Mouse (Mus musculus) spleen, postnatal 4 days (tissue): ENCODE results near the gene Ecel1.

Source experiments
- DNase-seq, 2 experiments: peaks; one replicate each; pipeline ENCODE4 v3.0.0; 2022; ENCODE audit warnings: low spot score in 2 of 2

Ecel1 gene

DNA sequence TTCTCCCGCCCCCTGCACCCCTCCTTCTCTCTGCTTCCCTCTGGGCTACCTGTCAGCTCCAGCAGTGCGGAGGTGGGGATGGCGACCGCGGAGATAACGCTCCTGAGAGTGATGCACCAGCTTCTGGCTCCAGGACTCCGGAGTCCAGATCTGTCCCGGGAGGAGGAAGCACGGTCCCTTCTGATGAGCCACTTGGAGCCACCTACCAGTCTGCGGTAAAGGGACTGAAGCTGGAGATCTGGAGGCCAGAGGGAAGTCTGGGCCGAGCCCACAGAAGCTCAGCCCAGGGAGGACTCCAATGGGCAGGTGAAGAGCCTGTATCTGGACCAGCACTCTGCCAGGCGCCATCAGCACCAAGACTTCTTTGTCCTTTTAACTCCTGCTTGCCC is at the start of gene Ecel1:
Gene Ecel1, minus strand, starts transcription at position 323 of the 389 bp plus-strand sequence.
- no peak for DNase-seq

DNA sequence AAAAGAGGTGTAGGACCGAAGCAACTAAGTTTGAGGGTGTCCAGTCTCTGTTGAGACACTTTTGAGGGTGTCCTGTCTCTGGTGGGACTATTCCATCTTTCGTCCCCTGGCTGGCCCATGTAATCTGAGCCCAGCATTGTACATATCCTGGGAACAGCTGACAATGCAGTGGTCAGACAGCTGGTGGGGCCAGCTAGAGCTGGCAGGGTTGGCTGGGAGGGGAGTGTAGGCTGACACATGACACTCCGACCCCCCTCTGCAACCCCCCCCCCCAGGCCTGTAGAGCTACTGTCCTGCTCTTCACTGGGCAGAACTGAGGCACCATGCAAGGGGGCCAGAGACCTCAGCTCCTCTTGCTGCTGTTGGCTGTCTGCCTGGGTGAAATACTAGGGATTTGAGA is 49.2 kb upstream of the Ecel1 start:
- DNase-seq: no peak

DNA sequence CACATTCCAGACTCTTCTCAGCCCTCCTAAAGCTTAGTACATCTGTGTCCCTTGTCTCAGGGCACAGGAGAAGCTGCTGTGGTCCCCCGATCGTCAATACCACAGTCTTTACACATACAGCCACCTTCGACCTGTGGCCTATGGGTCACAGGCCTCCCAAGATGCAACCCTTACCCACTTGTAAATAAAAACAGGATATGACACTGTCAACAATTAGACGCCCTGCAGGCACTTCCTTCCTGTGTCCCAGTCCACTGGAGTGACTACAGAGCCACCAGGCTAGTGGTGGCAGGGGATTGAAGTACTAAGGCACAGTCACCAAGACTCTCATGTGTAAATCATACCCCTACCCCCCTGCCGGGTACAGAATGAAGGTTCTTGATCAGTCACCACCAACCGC is 48.7 kb upstream of the Ecel1 start:
- DNase-seq: no peak

DNA sequence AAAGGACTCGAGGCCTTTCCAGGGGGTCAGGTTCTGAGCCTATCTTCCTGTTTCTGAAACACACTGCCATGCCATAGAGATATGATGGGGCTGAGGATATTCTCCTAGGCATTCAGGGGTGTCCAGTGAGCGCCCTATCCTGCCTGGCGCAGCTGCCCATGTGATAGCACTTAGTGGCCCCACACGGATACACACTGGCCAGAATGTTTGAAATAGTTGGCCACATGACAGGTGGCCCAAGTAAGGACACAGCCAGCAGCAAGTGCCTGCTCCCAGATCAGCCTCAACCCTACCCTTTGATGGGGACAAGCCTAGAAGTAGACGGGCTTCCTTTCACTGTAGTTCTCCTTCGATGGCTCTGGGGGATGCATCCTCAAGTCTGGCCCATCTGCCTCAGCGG is 48.1 kb upstream of the Ecel1 start, which contains the start of gene Chrng:
Gene Chrng, plus strand, starts transcription at position 193 of the 400 bp plus-strand sequence.
- no peak for DNase-seq

DNA sequence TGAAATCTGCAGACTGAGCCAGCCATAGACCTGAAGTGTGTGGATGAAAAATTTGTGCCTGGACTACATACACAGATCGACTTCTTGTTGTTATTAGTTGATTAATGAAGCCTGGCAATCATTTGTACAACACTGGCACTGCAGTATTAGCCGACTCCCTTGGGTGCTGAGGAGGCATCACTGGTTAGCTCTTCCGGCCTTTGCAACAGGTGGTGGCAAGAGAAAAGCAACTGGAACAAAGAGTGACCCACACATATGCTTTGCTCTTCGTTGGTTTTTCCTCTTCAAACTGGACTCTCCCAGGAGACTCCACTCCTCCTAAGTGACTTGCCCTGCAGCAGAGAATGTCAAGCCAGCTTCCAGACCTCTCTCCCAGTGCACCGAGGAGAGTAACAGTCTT is 47.5 kb upstream of the Ecel1 start:
- DNase-seq: no peak

DNA sequence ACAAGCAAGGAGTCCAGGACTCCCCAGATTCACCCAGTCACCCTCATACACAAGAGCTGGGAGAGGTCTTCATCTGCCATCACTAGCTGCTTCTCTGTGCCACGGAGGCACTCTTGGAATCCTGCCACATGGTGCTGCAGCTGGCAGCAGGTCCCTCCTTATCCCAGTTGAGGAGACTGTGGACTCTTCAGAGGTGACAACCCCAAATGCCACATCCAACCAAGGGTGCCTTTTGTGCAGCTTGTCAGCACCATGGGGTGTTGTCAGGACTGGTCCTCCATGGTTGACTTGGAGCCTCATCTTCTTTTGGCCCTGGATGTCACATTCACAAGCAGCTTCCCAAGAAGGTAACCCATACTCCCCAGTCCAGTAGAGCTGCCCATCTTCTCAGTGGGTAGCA is 45.5 kb upstream of the Ecel1 start:
- DNase-seq: no peak

DNA sequence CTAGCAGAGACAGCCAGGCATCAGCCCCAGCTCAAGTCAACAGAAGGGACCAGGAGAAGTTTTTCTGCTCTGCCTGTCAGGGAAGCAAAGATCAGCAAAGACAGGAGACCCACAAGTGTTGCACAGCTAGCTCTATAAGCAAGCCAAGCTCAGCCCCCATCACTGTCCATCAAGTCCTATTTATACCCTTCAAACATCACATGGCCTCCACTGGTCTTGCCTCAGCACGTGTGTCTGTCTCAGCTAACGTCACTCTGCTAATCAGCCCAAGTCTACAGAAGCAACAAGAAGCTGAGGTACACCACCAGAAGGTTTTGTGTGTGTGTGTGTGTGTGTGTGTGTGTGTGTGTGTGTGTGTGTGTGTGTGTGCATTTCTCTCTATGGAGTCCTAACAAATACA is 44.5 kb upstream of the Ecel1 start:
- DNase-seq: no peak

DNA sequence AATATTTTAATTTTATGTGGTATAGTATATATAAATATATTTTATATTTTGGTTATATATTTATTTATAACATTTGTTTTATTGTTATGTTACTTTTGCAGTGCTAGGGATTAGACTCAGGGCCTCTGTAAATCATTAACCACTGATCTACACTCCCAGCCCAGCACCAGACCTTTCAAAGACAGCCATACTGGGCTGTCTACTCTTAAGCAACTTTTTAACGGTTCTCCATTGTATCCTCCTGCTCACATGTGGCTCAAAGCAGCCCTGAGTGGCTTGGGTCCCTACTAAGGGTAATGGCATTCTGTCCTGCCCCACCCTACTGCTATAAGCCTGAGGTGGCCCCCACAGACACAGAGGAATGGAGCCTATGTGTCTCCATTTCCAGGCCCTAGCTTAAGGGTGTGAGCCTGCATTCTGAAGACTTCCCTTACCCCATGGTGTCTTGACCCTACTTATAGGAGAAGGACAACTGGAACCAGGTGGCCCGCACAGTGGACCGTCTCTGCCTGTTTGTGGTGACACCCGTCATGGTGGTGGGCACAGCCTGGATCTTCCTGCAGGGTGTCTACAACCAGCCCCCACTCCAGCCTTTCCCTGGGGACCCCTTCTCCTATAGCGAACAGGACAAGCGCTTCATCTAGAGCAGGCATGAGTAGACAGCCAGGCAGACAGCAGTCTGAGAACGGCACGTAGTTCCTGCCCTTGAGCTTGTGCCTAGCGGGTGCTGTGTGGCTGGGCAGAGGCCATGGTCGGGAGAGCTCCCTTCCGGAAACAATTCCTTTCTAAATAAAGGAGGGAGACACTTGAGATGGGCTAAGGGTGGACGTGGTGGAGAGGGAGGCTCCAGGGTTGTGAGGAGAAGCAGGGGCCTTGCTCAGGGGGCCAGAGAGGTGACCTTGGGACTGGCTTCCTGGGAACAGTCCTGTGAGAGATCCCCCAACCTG is 42.1 kb upstream of the Ecel1 start:
- DNase-seq: no peak

DNA sequence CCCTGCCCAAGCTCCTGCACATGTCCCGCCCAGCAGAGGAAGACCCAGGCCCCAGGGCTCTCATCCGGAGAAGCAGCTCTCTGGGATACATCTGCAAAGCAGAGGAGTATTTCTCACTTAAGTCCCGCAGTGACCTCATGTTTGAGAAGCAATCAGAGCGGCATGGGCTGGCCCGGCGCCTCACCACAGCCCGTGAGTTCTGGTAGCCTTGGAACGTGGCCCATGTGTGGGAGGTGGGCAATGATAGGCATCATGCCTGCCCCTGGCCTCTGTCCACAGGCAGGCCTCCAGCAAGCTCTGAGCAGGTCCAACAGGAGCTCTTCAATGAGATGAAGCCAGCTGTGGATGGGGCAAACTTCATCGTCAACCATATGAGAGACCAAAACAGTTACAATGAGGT is 41.0 kb upstream of the Ecel1 start:
- DNase-seq: no peak

DNA sequence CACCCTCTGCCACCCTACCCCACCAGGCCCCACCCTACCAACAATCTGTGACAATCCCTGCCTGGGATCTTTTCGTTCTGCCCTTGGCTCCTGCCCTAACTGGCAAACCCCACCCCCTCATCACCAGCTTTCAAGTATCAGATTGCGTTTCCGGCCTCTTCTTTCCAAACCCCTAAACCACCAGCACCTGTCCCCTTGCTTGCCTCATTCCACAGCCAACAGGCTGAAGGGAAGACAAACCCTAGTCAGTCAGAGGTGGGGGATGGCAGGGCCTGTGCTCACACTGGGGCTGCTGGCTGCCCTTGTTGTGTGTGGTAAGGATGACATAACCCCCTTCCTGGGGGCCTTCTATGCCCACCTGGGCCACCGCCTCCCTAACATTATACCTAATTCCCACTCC is 34.1 kb upstream of the Ecel1 start, which contains the start of gene Chrnd:
Gene Chrnd, plus strand, starts transcription at position 179 of the 400 bp plus-strand sequence.
- DNase-seq: no peak

DNA sequence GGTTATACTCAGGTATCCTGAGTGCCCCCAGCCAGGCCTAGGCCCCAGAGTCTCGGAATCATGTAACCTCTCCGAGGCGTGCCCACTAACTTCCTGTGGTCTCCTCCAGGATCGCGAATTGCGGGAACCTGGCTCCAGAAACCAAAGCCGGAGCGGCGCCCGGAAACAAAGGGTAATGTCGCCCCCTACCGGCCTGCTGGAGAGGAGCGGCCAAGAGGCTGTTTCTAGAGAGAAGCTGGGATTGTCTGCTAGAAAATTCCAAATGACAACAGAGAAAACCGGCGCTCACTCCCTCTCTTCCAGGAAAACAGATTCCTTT is 30.7 kb upstream of the Ecel1 start:
- peak; percentile 41 to 81 for DNase-seq

DNA sequence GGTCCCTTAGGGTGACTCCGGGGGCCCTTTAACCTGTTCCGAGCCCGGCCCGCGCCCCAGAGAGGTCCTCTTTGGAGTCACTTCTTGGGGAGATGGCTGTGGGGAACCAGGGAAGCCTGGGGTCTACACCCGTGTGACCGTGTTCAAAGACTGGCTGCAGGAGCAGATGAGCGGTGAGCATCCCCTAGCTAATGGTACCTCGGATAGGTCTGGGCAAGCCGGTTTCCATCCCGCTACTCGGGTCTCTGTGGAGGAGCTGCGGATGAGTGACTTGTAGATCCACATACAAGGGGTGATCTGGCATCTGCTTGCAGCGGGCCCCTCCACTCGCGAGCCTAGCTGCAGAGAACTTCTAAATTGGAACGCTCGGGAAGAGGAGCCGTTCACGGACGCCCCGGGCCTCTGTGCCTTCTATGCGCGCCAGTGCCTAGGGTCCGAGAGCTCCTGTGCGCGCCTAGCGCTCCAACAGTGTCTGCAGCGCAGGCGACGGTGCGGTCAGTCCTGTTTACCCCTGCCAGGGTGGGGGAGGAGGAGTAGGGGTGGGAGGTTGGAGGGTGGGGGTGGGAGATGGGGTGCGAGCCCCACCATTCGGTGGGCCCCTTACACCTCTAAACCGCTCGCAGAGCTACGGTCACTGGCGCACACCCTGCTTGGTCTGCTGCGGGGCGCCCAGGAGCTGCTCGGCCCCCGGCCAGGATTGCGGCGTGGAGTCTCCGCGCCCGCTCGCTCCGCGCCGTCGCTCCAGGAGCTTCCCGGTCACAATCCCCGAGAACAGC is 30.1 kb upstream of the Ecel1 start:
- no peak for DNase-seq

DNA sequence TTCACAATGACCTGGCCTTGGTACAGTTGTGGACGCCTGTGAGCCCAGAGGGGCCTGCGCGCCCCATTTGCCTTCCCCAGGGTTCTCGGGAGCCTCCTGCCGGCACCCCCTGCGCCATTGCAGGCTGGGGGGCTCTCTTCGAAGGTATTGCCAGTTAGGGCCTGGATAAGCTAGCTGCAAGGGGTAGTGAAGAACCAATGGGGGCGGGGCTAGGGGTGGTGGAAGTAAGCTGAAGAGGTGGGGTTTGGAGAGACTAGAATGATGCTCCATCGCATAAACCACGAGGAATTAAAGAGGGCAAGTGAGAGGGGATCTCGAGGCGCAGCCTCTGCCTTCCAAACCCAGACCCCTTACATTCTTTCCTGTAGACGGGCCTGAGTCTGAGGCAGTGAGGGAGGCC is 29.2 kb upstream of the Ecel1 start:
- no peak for DNase-seq

DNA sequence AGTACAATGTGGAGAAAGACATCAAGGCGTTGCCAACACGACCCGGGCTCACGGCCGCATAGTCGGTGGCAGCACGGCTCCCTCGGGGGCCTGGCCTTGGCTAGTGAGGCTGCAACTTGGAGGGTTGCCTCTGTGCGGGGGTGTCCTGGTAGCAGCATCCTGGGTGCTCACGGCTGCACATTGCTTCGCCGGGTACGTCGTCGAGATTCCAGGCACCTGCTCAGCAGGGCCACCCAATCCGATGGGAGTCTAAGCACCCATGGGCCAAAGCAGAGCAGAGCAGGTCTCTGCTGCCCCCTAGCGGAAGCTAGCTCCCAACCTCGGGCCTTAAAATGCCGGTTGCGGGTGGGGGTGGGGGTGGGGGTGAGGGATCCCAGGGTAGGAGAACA is 28.4 kb upstream of the Ecel1 start:
- peak; percentile 51 to 84 for DNase-seq

DNA sequence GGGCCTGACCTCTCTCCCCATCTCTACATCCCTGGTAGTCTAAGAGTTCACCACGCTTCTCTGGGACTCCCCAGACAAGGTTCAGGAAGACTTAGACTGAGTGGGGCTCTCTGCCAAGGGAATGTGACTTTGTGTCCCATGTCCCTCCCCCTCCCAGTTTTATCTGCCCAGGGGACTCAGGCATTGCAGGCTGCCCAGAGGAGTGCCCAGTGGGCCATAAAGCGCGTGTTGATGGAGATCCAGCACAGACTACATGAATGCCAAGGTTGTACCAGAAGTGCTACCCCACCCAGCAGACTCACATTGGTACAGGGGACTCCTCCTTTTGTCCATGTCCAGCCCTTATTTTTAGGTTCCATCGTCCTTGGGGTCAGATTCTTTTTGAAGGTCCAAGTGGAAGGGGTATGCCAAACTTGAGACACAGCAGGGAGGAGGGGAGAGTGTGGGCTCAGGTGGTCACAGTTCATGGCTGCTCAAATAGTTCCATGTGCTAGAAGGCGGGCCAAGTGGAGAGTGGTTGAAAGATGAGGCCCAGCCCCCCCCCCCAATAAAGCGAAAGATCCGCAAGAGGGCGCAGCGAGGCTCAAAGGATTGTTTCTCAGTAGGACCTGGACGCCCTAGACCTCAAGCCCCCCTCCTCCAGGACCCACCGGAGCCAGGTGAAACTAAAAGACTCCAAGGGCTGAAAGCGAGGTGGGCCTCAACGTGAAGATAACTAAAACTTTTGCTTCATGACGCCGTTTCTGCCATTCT is 27.9 kb upstream of the Ecel1 start:
- no peak for DNase-seq

DNA sequence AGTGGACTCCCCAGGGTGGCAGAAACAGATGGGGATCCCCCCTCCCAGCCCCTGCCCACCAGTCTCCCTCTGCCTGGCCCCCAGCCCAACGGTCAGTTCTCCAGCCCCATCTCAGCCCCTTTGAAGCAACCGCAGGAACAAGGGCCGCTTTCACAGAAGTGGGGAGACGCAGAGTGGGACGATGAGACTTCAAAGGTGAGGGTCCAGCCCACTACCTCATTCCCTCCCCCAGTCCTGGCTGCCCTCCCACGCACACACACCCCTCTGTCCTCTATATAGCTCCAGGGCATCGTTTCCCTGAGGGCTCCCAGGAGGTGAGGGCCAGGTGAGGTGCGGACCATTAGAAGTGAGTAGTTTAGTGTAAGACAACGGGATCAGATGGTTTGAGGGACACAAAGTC is 26.7 kb upstream of the Ecel1 start, which contains the start of gene Prss56:
Gene Prss56, plus strand, starts transcription at position 301 of the 400 bp plus-strand sequence.
- DNase-seq: no peak

DNA sequence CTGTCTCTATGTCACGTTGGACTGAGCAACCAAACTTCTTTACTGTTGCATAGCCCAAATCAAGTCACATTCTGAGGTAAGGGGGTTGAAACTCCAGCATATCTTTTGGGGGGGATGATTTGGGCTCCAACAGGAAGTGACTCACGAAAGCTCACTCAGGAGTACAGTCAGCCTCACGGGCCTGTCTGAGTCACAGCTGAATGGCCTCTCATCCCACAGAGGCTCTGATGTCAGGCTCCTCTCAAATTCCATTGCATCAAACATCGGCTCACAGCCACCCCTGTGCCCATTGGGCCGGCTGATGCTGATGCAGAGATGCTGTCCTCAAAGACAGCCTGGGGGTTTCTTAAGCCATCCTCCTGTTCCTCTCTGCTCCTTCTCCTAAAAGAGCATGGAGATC is 24.6 kb upstream of the Ecel1 start:
- no peak for DNase-seq

DNA sequence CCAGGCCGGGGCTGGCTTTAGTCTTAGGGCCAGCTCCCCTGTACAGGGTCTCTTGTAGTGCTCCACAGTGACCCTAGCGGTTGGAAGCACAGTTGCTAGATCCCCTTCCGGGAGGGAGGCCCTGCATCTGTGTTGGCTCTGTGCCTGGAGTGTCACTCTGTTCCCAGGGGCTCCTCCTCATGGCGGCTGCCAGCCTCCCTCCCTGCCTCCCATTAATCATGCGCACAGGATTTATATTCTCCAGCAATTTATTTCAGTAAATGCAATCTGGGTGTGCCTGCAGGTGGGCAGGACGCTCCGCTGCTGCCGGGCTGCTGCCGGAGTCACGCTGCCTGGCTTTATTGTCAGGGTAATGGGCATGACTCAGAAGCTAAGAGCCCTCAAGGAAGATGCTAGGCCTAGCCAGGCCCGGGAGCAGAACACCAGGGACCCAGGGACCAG is 19.6 kb upstream of the Ecel1 start:
- DNase-seq: no peak

DNA sequence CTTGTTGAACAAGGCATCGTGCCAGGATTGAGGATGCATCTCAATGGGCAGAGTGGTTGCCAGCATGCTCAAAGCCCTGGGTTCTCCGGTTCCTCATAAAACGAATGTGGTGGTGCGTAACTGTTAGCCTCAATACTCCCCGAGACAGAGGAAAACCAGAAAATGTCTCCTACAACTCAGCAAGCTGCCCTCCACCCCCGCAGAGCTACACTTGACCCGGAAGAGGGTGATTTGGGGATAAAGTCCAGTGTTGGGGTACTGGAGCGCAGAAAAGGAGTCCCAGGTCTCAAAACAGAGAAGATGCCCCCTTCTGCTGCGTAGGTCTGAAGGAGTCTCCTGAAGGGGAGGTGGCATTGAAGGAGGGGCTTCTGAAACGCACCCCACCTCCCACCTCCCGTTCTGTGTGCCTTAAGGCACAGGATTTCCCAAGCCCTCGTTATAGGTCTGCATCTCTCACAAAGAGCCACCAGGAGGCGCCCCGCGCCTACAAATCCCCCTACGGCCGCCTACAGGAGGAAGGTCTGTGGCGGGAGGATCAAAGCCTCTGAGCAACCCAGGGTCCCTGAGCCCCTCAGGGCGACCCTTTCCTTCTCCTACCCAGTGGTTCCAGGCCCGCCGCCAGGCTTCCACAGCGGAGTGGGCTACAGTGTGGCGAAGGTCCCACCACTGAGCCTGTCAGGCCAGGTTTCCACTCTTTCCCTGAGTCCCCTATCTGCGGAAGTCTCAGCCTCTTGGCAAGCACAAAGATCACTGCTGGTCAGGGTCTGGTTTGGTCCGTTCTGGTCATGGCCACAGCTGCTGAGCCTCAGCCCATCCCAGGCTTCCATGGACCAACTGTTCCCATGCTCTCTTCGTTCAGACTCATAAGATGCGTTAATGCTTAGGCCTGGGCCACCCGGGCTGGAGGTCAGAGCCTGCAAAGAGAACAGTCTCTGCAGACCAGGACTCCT is 18.0 kb upstream of the Ecel1 start:
- DNase-seq: peak; percentile 49 to 79

DNA sequence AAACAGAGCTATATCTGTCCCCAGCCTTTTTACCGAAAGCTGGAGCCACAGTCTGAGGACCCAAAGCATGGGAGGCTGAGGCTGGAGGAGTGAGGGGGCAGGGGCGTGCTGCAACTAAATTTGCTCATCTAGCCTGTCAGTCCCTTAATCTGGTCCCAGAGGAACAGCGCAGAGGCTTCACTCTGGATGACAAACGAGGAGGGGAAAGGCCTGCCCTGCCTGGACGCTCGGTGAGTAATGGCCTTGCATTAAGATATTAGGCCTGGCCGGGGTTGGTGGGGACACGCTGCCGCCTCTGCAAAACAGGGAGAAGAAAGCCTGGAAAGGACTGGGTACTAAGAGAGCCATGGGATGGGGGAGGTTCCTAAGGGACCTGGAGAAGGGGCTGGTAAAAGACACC is 16.0 kb upstream of the Ecel1 start:
- no peak for DNase-seq

DNA sequence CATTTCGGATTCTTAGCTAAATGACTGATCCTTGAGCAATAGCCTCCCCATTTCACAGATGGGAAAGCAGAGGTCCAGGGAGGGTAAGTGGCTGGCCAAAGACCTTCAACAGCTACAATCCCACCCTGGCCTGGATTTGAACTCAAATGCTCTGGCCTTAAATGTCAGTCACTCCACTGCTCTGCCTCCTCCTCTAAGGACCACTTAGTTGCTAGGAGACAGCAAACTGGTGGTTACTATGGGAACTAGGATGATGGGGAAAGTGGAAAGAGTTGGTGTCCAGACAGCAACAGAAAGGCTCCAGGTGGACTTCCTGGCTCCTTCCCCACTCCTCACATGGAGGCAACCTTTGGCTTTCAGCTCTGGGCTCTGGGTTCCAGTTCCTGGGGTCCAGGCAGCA is 15.0 kb upstream of the Ecel1 start:
- no peak for DNase-seq
